Mouse (Mus musculus): ENCODE data around the gene Gucy2c. TPM values are rescaled to one million over a fixed set of nuclear protein-coding genes. Genes with fewer than 3 reads are reported as not detected.

Gene Gucy2c
- polyA plus RNA-seq, 1 experiment from 2014 or later: 78.4 TPM

DNA sequence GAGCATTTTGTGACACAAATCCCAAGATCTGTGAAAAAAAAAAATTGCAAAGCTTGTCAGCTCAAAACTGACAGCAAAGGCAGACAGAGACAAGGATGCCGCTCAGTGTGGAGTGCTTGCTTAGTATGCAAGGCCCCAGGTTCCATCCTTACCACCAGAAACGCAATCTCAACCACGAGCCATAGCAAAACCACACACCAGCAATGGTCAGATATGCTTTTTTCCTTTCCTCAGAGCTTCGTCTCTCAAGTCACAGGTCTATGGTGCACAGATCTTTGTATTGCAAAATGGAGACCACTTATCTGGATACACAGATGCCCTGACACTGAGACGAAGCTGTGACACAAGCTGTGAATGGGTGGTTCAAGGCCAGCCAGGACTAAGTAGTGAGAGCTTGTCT is 91.0 kb downstream of the Gucy2c start:
- no peak for TF ChIP-seq CTCF (IDR thresholded peaks at IDR 0.05; ENCODE audit: low read depth)
- H3K27me3 ChIP-seq (replicated peaks; ENCODE audit: control insufficient read depth, insufficient read depth, low read length): no peaks in the 10 kb centered on the region
- H3K4me2 ChIP-seq (replicated peaks; ENCODE audit: low read depth): no peak overlapping the region
- no peaks in the 10 kb centered on the region for H3K36me3 ChIP-seq (ENCODE audit: control insufficient read depth, insufficient read depth)
- WGBS: 86% methylated on average over 5 of the region's 5 CpGs
- no peaks in the 10 kb centered on the region for H3K9me3 ChIP-seq (ENCODE audit: control insufficient read depth)
- no peak overlapping the region for H3K4me3 ChIP-seq (ENCODE audit: low read depth, low read length)
- no peak overlapping the region for H3K27ac ChIP-seq (ENCODE audit: low read depth, low read length)
- no peak overlapping the region for H3K9ac ChIP-seq (ENCODE audit: low read depth, low read length)
- no peak for ATAC-seq
- no peaks in the 10 kb centered on the region for H3K4me1 ChIP-seq (replicated peaks; ENCODE audit: control insufficient read depth, insufficient read depth, low read length)

DNA sequence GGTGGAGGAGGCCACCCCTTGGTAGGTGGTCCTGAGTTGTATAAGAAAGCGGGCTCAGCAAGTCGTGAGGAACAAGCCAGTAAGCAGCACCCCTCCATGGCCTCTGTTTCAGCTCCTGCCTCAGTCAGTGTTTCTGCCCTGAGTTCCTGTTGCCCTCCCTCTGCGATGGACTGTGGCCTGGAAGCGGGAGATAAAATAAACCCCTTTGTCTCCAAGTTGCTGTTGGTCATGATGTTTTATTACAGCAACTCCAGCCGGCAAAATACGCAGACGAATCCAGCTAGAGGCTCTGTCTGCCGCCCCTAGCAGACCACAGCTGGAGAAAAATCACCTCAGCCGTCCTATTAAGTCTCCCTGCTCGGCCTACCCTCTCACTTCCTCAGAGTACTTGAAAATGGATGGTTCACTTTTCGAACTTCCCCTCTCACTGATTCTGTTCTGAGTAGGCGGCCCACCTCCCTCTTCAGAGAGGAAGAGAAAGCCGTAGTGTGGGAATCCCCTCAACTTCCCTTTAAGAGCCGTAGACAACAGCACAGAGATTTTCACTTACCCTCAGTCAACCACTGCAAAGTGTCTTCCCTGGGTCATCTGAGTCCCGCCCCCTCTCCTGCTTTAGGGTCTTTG is 91.7 kb downstream of the Gucy2c start:
- Histone ChIP-seq H3K36me3 (ENCODE audit: control insufficient read depth, insufficient read depth) (no peaks in the 10 kb centered on the region), H3K9ac (ENCODE audit: low read depth, low read length) (no peak overlapping the region), H3K9me3 (ENCODE audit: control insufficient read depth) (no peaks in the 10 kb centered on the region), H3K27ac (ENCODE audit: low read depth, low read length) (no peak overlapping the region), H3K4me1 (replicated peaks; ENCODE audit: control insufficient read depth, insufficient read depth, low read length) (no peaks in the 10 kb centered on the region), H3K4me3 (ENCODE audit: low read depth, low read length) (no peak overlapping the region), H3K27me3 (replicated peaks; ENCODE audit: control insufficient read depth, insufficient read depth, low read length) (no peaks in the 10 kb centered on the region), H3K4me2 (replicated peaks; ENCODE audit: low read depth) (no peak overlapping the region)
- no peak for TF ChIP-seq CTCF (IDR thresholded peaks at IDR 0.05; ENCODE audit: low read depth)
- ATAC-seq: no peak
- 47% methylated on average over 15 of the region's 15 CpGs for WGBS

- no peaks in the 10 kb centered on the region for H3K27me3 ChIP-seq (replicated peaks; ENCODE audit: control insufficient read depth, insufficient read depth, low read length)
- H3K4me1 ChIP-seq (replicated peaks; ENCODE audit: control insufficient read depth, insufficient read depth, low read length): no peaks in the 10 kb centered on the region
- H3K9me3 ChIP-seq (ENCODE audit: control insufficient read depth): no peaks in the 10 kb centered on the region
- WGBS: 84% methylated on average over 5 of the region's 5 CpGs
- no peaks in the 10 kb centered on the region for H3K36me3 ChIP-seq (ENCODE audit: control insufficient read depth, insufficient read depth)
- no peak for TF ChIP-seq CTCF (IDR thresholded peaks at IDR 0.05; ENCODE audit: low read depth)
- H3K9ac ChIP-seq (ENCODE audit: low read depth, low read length): no peak overlapping the region
- no peak overlapping the region for H3K27ac ChIP-seq (ENCODE audit: low read depth, low read length)
- no peak for ATAC-seq
- no peak overlapping the region for H3K4me3 ChIP-seq (ENCODE audit: low read depth, low read length)
- H3K4me2 ChIP-seq (replicated peaks; ENCODE audit: low read depth): no peak overlapping the region
Observed at GRCm38 (mm10) chr6:136685433-136685832, 96.1 kb downstream of the Gucy2c start.

- H3K4me3 ChIP-seq (ENCODE audit: low read depth, low read length): no peak overlapping the region
- no peak for ATAC-seq
- WGBS: 82% methylated on average over 11 of the region's 11 CpGs
Observed at GRCm38 (mm10) chr6:136683410-136684334, 97.9 kb downstream of the Gucy2c start.

DNA sequence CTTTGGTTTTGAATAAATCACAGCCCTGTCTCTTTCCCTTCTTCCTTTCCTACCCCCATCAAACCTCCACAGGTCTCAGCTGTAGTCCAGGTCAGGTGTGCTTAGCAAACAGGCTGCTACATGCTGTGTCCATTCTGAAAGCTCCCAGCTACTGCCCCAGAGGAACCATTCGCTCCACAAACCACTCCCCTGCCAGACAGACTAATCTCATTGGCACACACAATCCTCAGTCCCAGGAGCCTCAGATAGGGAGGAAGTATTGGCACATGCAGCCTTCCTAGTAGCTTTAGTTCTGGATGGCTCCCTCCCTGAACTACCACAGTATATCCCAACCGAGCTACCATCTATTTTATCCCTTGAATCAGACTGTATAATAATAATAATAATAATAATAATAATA is 102.2 kb downstream of the Gucy2c start:
- Histone ChIP-seq H3K4me1 (replicated peaks; ENCODE audit: control insufficient read depth, insufficient read depth, low read length) (no peaks in the 10 kb centered on the region), H3K27ac (ENCODE audit: low read depth, low read length) (no peak overlapping the region), H3K27me3 (replicated peaks; ENCODE audit: control insufficient read depth, insufficient read depth, low read length) (no peaks in the 10 kb centered on the region), H3K36me3 (ENCODE audit: control insufficient read depth, insufficient read depth) (no peaks in the 10 kb centered on the region), H3K4me3 (ENCODE audit: low read depth, low read length) (no peak overlapping the region), H3K9me3 (ENCODE audit: control insufficient read depth) (no peaks in the 10 kb centered on the region), H3K4me2 (replicated peaks; ENCODE audit: low read depth) (no peak overlapping the region), H3K9ac (ENCODE audit: low read depth, low read length) (no peak overlapping the region)
- no peak for TF ChIP-seq CTCF (IDR thresholded peaks at IDR 0.05; ENCODE audit: low read depth)
- no peak for ATAC-seq
- WGBS: 16% methylated on average over 2 of the region's 2 CpGs

More at GRCm38 (mm10) chr6:136683410-136684334, 97.9 kb downstream of the Gucy2c start:
- no peak overlapping the region for H3K9ac ChIP-seq (ENCODE audit: low read depth, low read length)
- TF ChIP-seq CTCF (IDR thresholded peaks at IDR 0.05; ENCODE audit: low read depth): no peak
- H3K4me2 ChIP-seq (replicated peaks; ENCODE audit: low read depth): no peak overlapping the region
- H3K4me1 ChIP-seq (replicated peaks; ENCODE audit: control insufficient read depth, insufficient read depth, low read length): no peaks in the 10 kb centered on the region
- H3K27me3 ChIP-seq (replicated peaks; ENCODE audit: control insufficient read depth, insufficient read depth, low read length): no peaks in the 10 kb centered on the region
- H3K36me3 ChIP-seq (ENCODE audit: control insufficient read depth, insufficient read depth): no peaks in the 10 kb centered on the region
- H3K27ac ChIP-seq (ENCODE audit: low read depth, low read length): no peak overlapping the region
- no peaks in the 10 kb centered on the region for H3K9me3 ChIP-seq (ENCODE audit: control insufficient read depth)

GRCm38 (mm10) chr6:136674935-136675334 is 106.6 kb downstream of the Gucy2c start:
- H3K4me2 ChIP-seq (replicated peaks; ENCODE audit: low read depth): no peak overlapping the region
- TF ChIP-seq CTCF (IDR thresholded peaks at IDR 0.05; ENCODE audit: low read depth): no peak
- 93% methylated on average over 6 of the region's 6 CpGs for WGBS

More at GRCm38 (mm10) chr6:136674935-136675334, 106.6 kb downstream of the Gucy2c start:
- H3K9ac ChIP-seq (ENCODE audit: low read depth, low read length): no peak overlapping the region
- no peak overlapping the region for H3K4me3 ChIP-seq (ENCODE audit: low read depth, low read length)
- H3K4me1 ChIP-seq (replicated peaks; ENCODE audit: control insufficient read depth, insufficient read depth, low read length): no peaks in the 10 kb centered on the region
- no peak overlapping the region for H3K27ac ChIP-seq (ENCODE audit: low read depth, low read length)
- no peaks in the 10 kb centered on the region for H3K9me3 ChIP-seq (ENCODE audit: control insufficient read depth)
- no peaks in the 10 kb centered on the region for H3K36me3 ChIP-seq (ENCODE audit: control insufficient read depth, insufficient read depth)
- H3K27me3 ChIP-seq (replicated peaks; ENCODE audit: control insufficient read depth, insufficient read depth, low read length): no peaks in the 10 kb centered on the region
- ATAC-seq: no peak

Measured in intestine, postnatal 0 days (tissue).